Mouse (Mus musculus) spleen, postnatal 14 days (tissue): ENCODE data around the gene Miox.

Source experiments
- DNase-seq, 2 experiments: peaks; one replicate each; pipeline ENCODE4 v3.0.0; 2021 to 2022; ENCODE audit warnings: low spot score in 2 of 2

The Miox gene

DNA sequence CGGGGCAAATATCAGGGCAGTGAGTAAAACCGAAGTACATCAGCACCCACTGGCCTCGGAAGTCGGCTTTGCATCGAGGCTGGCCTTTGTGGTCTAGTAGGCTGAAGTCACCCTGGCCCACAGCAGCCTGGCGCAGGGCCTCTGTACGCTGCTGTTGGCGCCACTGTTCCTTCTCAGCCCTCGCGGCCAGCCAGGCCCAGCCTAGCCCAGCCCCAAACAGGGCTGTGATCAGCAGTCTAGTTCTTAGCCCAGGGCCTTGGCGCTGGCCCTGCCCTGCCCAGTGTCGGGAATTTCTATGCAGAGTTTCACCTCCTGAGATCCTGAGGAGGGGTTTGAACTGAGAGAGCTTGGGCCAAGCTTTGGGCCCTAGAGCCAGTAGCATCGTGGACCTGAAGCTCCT lies 37.9 kb downstream of the Miox start:
- no peak for DNase-seq

GRCm38 (mm10) chr15:89372536-89372935 lies 38.3 kb downstream of the Miox start:
- no peak for DNase-seq

- DNase-seq = peak; percentile 77 to 87
Observed at GRCm38 (mm10) chr15:89373027-89373761, 39.0 kb downstream of the Miox start.

DNA sequence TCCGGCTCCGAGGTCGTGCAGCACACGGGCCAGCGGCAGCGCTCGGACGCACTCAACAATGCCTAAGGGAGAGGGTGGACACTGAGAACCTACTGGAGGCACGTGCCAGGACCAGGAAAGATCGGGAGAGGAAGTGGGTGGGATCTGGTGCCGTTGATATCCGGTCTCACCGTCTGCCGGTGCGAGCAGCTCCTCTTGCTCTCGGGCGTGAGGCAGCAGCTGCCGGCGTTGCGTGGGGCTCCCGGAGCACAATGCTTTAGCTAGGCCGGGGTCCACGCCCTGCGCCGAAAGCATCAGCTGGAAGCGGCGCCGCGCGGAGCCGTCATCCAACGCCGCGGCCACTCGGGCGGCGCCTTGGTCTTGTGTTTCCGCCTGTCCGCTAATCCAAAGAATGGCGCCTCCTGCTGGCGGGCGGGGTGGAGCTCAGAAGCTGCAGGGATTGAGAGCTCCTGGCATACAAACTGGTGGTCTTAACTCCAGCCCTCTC lies 39.6 kb downstream of the Miox start, which contains the start of gene Sco2:
Gene Sco2, minus strand, starts transcription at position 85 of the 487 bp plus-strand sequence.
- DNase-seq = peak; percentile 86 to 94

GRCm38 (mm10) chr15:89374340-89374739 lies 40.1 kb downstream of the Miox start:
- DNase-seq = no peak

- no peak for DNase-seq
Observed at GRCm38 (mm10) chr15:89374801-89375534, 40.8 kb downstream of the Miox start.

- DNase-seq = no peak
Observed at GRCm38 (mm10) chr15:89376040-89376439, 41.8 kb downstream of the Miox start.

GRCm38 (mm10) chr15:89376957-89377356 lies 42.8 kb downstream of the Miox start, which contains the start of gene Tymp:
Gene Tymp (minus strand): TSS chr15:89377039.
- DNase-seq = no peak

DNA sequence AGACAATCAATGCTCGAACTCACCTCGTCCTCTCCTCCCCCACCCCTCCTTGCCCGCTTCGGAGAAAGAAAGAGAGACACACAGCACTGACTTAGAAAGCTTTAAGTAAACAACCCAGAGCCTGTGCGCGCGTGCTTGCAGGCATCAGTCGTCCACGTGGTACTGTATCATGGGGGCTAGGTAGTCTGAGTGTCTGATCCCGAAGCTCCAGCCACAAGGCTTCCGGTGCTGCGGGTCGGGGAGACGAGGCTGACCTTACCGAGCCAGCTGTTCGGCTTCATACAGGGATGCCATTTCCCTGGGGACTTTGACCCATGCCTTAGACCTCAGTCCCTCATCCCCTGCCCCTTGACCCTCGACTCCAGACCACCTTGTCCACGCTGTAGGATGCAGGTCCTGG lies 43.2 kb downstream of the Miox start:
- no peak for DNase-seq

DNA sequence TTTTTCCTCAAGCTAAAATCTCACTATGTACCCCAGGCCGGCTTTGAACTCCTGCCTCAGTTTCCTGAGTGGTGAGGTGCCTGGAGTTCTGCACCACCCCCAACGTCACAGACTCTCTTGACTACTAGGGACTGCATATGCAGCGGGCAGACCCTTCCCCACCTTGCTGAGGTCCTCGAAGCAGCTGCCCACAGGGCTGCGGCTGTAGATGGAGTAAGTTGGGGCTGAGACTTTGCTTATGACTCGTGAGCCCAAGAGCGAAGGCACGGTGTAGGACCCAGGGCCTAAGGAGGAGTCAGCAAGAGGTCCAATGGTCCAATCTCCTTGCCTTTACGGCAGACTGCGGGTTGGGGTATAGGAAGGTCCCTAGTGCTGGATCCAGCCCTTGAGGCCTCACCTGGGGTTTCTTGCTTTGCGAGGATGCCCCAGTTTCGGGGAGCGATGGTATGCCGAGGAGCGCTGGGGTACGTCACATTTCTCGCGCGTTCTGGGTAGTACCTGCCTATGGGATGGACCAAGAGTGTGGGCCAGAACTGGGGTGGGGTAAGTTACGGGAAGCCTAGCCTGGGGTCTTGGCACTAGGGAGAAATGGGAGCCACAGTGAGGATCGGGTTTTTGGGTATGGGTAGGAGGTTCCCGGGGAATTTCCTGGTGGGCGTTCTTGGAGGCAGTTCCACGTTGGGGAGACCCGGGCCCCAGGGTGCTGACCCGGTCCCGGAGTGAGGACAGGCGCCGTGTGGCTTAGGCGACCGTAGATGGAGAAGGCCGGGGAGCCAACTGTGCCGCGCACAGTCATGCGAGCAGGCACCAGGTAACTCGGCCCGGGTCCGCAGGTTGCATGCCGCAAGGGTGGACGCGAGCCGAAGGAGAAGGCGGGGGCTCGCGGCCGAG lies 44.0 kb downstream of the Miox start:
- no peak for DNase-seq

- no peak for DNase-seq
Observed at GRCm38 (mm10) chr15:89378831-89379401, 44.7 kb downstream of the Miox start, which contains the start of gene Odf3b. Gene Odf3b (minus strand): TSS chr15:89379282.

GRCm38 (mm10) chr15:89379429-89379828 lies 45.2 kb downstream of the Miox start:
- DNase-seq = no peak

- no peak for DNase-seq
Observed at GRCm38 (mm10) chr15:89384617-89385016, 50.4 kb downstream of the Miox start, which contains the start of gene Klhdc7b. Gene Klhdc7b (plus strand): TSS chr15:89384917.
